Mouse (Mus musculus): ENCODE measurements at regions not wholly inside any gene's neighbourhood (a gene's known extent, or its start where the extent isn't known, plus 50 kb on each side); places are given as distances from the start of the nearest gene placed in this dataset.

GRCm38 (mm10) chr12:97218445-97218844 is 1040.8 kb downstream of the Galc start:
- ATAC-seq (replicated peaks; ENCODE audit: poor library complexity, severe bottlenecking): no peak

- ATAC-seq (replicated peaks; ENCODE audit: poor library complexity, severe bottlenecking): no peak
Observed at GRCm38 (mm10) chr12:97217608-97218007, 1041.7 kb downstream of the Galc start.

- no peak for ATAC-seq (replicated peaks; ENCODE audit: poor library complexity, severe bottlenecking)
Observed at GRCm38 (mm10) chr12:97203636-97204389, 1055.4 kb downstream of the Galc start.

GRCm38 (mm10) chr12:97161853-97162252 is 1097.4 kb downstream of the Galc start:
- ATAC-seq (replicated peaks; ENCODE audit: poor library complexity, severe bottlenecking): no peak

- no peak for ATAC-seq (replicated peaks; ENCODE audit: poor library complexity, severe bottlenecking)
Observed at GRCm38 (mm10) chr12:97161429-97161828, 1097.8 kb downstream of the Galc start.

- ATAC-seq (replicated peaks; ENCODE audit: poor library complexity, severe bottlenecking): peak; percentile 72
Observed at GRCm38 (mm10) chr12:97158332-97158731, 1100.9 kb downstream of the Galc start.

- no peak for ATAC-seq (replicated peaks; ENCODE audit: poor library complexity, severe bottlenecking)
Observed at GRCm38 (mm10) chr12:97157748-97158147, 1101.5 kb downstream of the Galc start.

GRCm38 (mm10) chr12:97156499-97157110 is 1102.7 kb downstream of the Galc start:
- no peak for ATAC-seq (replicated peaks; ENCODE audit: poor library complexity, severe bottlenecking)

- no peak for ATAC-seq (replicated peaks; ENCODE audit: poor library complexity, severe bottlenecking)
Observed at GRCm38 (mm10) chr12:97142720-97143119, 1116.5 kb downstream of the Galc start.

- no peak for ATAC-seq (replicated peaks; ENCODE audit: poor library complexity, severe bottlenecking)
Observed at GRCm38 (mm10) chr12:97137924-97138323, 1121.3 kb downstream of the Galc start.

GRCm38 (mm10) chr12:97130276-97130675 is 1129.0 kb downstream of the Galc start:
- no peak for ATAC-seq (replicated peaks; ENCODE audit: poor library complexity, severe bottlenecking)

GRCm38 (mm10) chr12:97090577-97091214 is 1168.6 kb downstream of the Galc start:
- ATAC-seq (replicated peaks; ENCODE audit: poor library complexity, severe bottlenecking): no peak

- peak; percentile 100 for ATAC-seq (replicated peaks; ENCODE audit: poor library complexity, severe bottlenecking)
Observed at GRCm38 (mm10) chr12:97061352-97061895, 1197.8 kb downstream of the Galc start.

GRCm38 (mm10) chr12:97047674-97048073 is 1211.6 kb downstream of the Galc start:
- ATAC-seq (replicated peaks; ENCODE audit: poor library complexity, severe bottlenecking): no peak

All from granulocyte monocyte progenitor cell, adult 5-6 weeks (primary cell).